Mouse (Mus musculus): ENCODE results near the gene Zfp804a. TPM values are rescaled to one million over a fixed set of nuclear protein-coding genes. Genes with fewer than 3 reads are reported as not detected.

The Zfp804a gene
- polyA plus RNA-seq (2012; rRNA removed) = 0.24 TPM in 2 replicates

GRCm38 (mm10) chr2:82053185-82053891 lies at the start of gene Zfp804a:
Zfp804a (plus strand) TSS chr2:82053222.

Data from ovary, adult 2 months (tissue).